Mouse (Mus musculus) layer of hippocampus, postnatal 25 days (tissue): ENCODE data around the gene Scube2. TPM values are rescaled to one million over a fixed set of nuclear protein-coding genes. Genes with fewer than 3 reads are reported as not detected.

Source experiments
- DNase-seq, 2 experiments: peaks; one replicate each; pipeline ENCODE4 v3.0.0; 2022; ENCODE audit warnings: mixed read lengths in 2 of 2, low spot score in 1 of 2; ENCODE audit errors: extremely low spot score in 1 of 2
- total RNA-seq, 2 experiments: library from RNA; stranded (reverse); gene quantifications; 2 replicates each; pipeline ENCODE4 v1.2.3; 2021

Scube2 gene
- total RNA-seq, 2 experiments from 2014 or later = 0.84 to 0.94 TPM

DNA sequence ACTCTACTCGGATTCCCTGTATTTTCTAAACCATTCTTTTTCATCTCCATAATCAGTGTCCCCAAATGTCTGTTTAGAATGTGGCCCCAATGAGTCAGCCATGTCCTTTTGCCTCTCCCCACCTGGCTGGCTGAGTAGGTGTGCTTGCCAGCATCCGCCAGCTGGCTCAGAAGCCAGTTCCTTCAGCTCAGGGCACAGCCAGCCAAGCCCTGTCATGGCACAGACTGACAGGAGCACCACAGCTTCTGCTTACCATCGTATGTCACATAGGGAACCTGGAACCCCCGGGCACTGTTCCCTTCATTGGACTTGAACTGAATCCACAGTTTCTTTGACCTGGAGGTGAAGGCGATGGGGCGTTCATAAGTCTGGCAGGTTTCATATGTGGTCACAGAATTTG, 61.1 kb downstream of the Scube2 start:
- DNase-seq = no peak

- DNase-seq = no peak
These were observed 62.0 kb downstream of the Scube2 start for GRCm38 (mm10) chr7:109803516-109803915.

- no peak for DNase-seq
These were observed 64.9 kb downstream of the Scube2 start for GRCm38 (mm10) chr7:109800626-109801025.

DNA sequence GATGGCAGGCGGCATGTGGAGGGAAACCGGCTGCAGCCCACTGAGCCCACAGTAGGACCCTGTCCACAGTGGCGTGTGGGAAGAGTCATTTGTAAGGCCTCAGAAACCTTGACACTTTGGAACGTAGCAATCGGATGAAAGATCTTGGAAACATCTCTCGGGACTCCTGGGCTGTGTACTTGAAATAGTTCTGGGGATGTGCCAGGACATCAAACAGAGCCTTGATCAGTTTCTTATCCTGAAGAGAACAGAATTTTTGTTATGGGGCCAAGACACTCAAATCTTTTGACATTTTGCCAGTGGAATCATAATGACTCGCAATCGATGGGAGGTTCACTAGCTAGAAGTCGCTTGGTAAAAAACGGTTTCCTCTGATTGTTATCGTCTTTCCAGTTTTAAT, 66.3 kb downstream of the Scube2 start:
- DNase-seq = no peak

DNA sequence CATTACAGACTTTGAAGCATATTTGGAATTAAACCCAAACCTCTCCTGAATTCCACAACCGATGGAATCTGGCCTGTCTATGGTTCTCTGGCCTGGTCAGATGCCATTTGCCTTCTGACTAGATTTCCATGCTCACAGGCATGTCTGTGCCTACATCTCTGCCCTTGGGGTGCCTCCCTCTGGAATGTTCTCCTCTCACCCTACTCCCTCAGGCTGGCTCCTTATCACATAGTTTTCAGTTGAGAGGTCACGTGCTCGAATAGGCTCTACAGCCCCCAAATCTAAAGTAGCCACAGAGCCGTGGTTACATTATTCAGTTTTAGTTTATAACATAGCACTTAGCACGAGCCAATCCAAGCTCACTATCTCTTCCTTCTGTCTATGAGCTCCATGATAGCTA, 69.9 kb downstream of the Scube2 start:
- DNase-seq = no peak

DNA sequence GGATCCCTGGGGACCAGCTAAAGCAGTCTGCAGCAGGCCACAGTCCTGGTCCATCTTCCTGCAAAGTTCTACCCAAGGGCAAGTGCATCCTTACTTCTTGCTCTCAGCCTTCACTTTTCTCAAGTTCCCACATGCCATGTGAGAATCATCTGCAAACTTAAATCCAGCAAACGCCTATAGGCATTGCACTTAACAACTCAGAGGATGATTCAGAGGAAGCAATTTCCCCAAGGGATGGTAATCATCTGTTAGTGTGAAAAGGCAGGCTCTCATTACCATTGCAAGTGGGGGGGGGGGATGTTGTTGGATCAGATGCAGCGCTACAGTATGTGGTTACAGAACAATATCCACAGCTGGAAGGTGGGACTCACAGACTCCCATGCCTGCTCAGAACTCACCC, 70.9 kb downstream of the Scube2 start:
- no peak for DNase-seq

GRCm38 (mm10) chr7:109792759-109793158, 72.7 kb downstream of the Scube2 start:
- DNase-seq = peak in 1 of 2 experiments; percentile 55

- DNase-seq = no peak
These were observed 74.7 kb downstream of the Scube2 start for GRCm38 (mm10) chr7:109790818-109791217.

- no peak for DNase-seq
These were observed 77.6 kb downstream of the Scube2 start for GRCm38 (mm10) chr7:109787860-109788259.

GRCm38 (mm10) chr7:109783281-109783680, 82.2 kb downstream of the Scube2 start:
- no peak for DNase-seq

GRCm38 (mm10) chr7:109781470-109782203, 83.8 kb downstream of the Scube2 start, which contains the start of gene Nrip3:
TSS of gene Nrip3 (minus strand) at chr7:109782025.
- peak; percentile 69 to 82 for DNase-seq

GRCm38 (mm10) chr7:109781087-109781469, 84.4 kb downstream of the Scube2 start:
- DNase-seq = no peak

GRCm38 (mm10) chr7:109772251-109772650, 93.2 kb downstream of the Scube2 start:
- no peak for DNase-seq

DNA sequence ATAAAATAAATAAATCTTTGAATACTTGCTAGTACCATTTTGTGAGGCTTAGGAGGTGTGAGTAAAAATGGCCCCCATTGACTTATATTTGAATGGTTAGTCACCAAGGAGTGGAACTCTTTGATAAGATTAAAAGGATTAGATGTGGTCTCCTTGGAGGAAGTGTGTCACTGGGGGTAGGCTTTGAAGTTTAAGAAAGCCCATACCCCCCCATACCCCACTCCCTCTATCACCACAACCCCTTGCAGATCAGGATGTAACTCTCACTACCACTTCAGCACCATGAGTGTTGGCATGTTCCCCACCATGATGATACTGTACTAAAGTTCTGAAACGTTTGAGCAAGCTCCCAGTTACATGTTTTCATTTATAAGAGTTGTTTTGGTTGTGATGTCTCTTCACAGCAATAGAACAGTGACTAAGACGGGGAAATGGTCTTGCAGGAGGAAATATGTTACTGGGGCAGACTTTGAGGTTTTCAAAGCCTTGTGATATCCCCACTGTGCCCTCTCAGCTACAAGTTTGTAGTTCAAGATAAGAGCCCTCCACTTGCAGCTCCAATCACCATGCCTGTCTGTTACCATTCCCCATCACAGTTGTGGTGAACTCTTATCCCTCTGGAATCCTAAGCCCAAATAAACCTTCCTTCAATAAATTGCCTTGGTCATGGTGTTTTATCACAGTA, 96.6 kb downstream of the Scube2 start:
- DNase-seq = no peak

DNA sequence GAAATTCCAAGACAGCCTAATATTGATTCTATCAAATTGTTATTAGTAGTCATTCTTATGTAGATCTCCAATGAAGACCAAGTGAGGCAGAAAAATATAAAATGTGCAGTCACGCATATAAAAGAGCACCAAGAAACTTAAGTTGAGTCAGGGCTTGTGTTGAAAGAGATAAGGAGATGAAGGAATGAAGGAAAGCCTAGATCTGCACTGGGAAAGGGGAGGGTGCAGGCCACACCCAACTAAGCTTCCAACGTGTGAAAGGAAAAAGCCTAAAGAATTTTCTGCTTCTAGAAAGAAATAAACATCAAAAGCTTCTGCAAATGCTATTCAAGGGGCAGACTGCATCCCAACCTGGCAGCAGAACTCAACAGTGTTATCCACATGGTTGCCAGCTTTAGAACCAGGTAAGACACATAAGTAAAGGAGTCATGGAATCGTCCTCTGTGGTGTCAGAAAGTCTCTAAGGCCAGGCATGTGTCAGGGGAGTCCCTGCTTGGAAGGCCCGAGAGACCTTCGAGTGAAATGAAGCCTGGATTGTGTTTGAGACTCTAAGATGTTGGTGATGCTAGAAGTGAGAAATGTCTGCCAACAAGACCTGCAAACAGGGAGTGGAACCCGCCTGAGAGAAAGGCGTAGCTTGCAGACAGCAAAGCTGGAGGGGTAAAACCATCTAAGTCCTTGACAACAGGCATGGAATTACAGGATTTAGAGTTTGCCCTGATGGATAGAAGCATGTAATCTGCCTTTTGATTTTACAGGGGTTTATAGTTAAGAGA, 97.7 kb downstream of the Scube2 start:
- no peak for DNase-seq

GRCm38 (mm10) chr7:109764009-109764408, 101.5 kb downstream of the Scube2 start:
- no peak for DNase-seq

- no peak for DNase-seq
These were observed 109.2 kb downstream of the Scube2 start for GRCm38 (mm10) chr7:109756291-109756690.

GRCm38 (mm10) chr7:109754034-109754433, 111.4 kb downstream of the Scube2 start:
- DNase-seq = no peak

DNA sequence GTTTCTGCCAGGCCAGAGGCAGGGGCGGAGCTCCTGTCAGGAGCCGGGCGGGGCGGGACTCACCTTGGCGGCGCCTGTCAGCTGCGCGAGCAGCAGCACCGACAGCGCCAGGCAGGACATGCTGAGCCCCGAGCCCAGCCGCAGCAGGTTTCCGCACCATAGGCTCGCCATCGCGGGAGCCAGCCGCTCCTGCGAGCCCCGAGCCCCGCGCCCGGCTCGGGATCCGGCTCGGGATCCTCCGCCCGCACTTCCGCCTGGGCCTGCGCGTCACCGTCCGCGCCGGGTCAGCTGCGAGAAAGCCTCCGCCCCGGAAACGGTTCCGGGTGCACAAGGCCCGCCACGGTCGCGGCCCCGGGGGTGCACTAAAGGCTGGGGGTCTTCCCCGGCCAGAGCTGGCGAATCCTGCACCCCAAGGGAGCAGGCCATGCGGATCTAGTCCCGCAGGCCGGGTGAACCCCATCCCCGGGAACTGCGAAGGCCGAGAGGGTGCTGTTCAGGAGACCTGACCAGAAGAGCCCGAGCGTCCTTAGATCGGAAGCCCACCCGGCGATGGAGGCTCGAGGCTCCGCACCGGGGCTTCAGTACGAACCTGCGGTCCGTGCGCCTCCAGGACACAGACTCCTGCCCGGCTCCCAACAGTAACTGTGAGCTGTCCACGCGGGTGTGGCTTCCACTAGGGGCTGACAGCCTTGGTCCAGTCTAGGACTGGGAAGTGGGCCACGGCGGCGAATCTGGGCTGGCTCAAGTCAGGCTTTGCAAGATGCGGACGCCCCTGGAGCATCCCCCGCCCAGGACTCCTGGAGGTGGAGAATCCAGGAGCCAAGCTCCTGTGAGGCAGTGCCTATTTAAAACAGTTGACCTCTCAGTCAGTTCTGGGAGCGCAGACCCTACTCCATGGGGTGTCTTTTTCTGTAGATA, 113.2 kb downstream of the Scube2 start, which contains the start of gene Tmem9b:
Gene Tmem9b, minus strand, starts transcription at position 868 of the 918 bp plus-strand sequence.
- peak; percentile 71 to 85 for DNase-seq

GRCm38 (mm10) chr7:109751427-109752007, 114.0 kb downstream of the Scube2 start:
- no peak for DNase-seq
